Mouse (Mus musculus) hematopoietic stem cell, adult 5-6 weeks (primary cell): ENCODE measurements around the gene Zfp692. TPM values are rescaled to one million over a fixed set of nuclear protein-coding genes. Genes with fewer than 3 reads are reported as not detected.

ENCODE experiments used
- ATAC-seq, 2 experiments: fragments of 125-278 bp in 1 of 2; replicated peaks in 1 of 2; 2 replicates each; pipeline ENCODE4 v1.8.0; 2016 to 2017; ENCODE audit warnings: inconsistent platforms in 2 of 2, mild to moderate bottlenecking in 2 of 2, moderate number of reproducible peaks in 2 of 2, low read depth in 1 of 2, moderate TSS enrichment in 1 of 2; ENCODE audit not compliant: low FRiP score in 2 of 2, poor library complexity in 2 of 2, severe bottlenecking in 2 of 2, insufficient read depth in 1 of 2, low TSS enrichment in 1 of 2
- total RNA-seq: library from RNA; stranded (forward); fragments of 172-1452, 232-1000 nt; gene quantifications from 2 replicates; pipeline ENCODE4 v1.2.3, GENCODE M21; 2017

The Zfp692 gene
- 16.2 and 23.3 TPM in 2 replicates for total RNA-seq

DNA sequence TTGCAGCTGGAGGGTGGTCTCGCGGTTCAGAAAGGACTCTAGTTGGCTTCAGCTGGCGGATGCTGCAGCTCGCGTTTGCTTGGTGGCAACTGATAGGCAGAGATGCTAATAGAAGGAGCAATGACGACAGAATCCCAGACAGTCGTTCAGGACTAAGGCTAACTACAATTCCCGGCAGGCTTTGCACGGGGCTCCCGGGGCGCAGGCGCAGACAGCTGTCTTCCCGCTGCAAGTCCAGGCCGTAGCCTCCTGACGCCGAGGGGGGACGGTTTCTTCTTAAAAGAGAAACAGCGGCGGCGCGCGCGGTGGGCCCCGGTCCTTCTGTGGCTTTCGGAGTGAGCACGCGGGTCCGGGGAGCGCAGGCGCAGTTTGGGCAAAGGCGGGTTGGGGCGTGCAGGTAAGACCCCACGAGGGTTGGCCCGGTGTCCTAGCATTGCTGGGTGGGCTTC, at the start of gene Zfp692:
Zfp692 (plus strand) TSS at position 210 of the 449 bp plus-strand sequence.
- ATAC-seq: peak; percentile 62 to 66

DNA sequence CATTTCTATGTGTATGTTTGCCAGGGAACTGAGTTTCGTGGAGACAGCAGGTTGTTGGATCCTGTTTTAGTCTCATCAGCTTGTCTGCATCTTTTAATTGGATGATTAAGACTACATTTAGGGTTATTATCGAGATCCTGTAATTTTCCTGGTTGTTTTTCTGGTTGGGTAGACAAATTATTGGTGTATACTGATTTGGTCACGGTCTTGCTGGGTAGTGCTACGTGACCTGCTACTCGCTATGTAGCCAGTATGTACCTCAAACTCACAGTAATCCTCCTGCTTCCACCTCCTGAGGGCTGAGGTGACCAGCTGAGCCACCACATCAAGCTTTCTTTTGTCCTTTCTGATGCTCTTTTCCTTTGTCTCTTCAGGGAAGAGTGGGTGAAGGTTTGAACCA, 49.1 kb upstream of the Zfp692 start:
- no peak for ATAC-seq

DNA sequence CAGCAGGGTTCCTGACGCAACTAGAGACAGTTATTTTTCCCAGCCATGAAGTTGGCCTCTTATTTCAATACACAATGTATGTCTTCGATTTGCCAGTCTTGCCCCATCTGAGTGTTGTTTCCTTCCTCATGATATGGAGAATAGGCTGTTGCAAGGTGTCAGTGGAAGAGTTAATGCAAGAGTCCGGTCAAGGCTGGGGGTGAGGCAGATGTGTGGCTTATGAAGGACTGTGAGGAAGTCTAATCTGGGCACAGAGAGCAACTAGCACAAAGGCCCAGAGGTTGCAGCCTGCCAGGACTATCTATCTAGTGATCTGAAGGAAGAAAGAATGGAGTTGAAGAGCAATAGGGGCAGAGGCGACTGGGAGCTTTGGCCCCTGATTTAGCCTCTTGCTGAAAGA, 46.7 kb upstream of the Zfp692 start:
- ATAC-seq: peak; percentile 62 to 63; a peak in 3 of 4 replicates

DNA sequence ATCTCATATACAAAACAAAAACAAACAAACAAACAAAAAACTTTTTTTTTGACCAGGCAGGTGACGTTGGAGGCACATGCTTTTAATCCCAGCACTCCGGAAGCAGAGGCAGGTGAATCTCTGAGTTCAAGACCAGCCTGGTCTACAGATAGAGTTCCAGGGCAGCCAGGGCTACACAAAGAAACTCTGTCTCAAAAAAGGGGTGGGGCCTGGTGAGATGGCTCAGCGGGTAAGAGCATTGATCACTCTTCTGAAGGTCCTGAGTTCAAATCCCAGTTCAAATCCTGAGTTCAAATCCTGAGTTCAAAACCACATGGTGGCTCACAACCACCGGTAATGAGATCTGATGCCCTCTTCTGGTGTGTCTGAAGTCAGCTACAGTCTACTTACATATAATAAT, 45.0 kb upstream of the Zfp692 start:
- no peak for ATAC-seq

DNA sequence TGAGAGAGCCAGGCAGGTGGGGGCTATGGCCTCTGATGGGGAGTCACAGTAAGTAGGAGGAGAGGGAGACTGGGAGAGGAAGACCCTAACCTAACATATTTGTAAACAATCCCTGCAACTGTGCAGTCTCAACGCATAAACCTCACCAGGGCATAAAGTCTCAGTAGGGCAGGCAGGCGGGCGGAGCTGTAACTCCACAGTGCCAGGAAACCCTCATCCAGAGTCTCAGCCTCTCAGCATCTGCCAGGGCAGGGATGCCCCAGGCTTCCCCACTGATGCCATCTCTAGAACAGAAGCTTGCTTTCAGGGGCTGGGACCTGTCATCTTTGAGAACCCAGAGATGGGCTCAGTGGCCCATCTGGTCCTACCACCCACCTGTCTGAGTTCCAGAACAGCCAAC, 44.5 kb upstream of the Zfp692 start:
- ATAC-seq: no peak

DNA sequence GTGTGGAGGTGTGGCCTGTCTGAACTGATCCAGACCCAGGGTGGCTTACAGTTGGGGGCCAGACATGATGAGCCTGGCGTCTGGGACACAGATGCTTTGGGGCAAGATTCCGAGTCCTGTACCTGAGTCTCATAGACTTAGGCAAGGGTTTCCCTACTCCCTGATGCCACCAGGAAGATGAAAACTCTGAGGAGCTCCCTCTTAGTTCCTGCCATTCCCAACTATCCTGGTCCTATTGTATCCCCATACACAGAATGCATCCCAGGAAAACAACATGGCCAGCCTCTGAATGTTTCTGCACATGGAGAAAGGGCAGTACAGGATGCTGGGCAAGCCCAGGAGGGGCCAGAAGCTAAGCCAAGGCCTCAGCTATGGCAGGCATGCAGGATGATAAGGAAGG, 43.4 kb upstream of the Zfp692 start:
- no peak for ATAC-seq

DNA sequence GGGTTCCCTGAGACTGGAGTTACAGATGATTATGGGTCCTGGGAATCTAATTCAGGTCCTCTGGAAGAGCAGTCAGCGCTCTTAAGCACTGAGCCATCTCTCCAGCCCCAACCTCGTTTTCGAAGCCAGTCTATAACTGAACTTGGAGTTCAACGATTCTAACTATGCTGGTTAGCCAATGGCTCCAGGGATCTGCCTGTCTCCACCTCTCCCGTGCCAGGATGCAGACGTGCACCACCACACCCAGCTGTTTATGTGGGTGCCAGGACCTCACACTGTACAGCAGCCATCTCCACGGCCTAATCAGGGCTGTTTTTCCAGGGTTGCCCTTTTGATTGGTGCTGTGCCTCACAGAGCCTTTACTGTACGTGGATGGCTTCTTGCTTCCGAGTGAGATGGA, 42.3 kb upstream of the Zfp692 start:
- no peak for ATAC-seq

DNA sequence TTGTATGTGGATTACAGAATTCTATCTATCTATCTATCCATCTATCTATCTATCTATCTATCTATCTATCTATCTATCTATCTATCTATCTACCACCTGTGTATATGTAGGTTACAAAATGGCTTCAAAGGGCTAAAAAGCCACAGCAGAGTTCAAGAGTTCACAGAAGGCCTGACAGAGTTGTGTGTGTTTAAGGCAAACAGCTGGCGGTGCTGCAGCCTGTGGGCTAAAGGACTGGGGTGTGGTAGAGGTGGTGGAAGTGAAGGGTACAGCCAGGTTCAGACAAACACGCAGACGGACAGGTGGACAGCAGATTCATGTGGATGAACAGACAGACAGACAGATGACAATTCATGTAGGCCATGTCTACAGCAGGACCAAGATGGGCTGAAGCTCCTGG, 38.6 kb upstream of the Zfp692 start:
- ATAC-seq: no peak

DNA sequence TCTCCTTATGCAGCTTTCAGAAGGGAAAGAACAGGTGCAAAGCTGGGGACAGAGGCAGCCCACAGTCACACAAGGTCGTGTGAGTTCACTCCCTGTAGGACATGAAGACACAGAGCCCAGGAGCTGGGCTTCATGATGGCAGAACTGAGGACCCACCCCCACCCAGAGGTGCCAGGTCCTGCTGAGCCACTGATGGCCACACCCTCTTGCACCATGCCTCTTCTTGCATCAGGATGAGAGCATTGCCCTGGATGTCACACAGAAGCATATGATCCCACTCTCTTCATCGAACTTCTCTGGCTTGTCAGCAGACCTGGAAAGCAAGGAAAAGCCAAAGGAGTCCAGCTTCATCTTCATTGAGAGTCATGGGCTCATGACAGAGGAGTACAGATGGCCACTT, 32.3 kb upstream of the Zfp692 start, which contains the start of gene 4930438A08Rik:
4930438A08Rik (plus strand) TSS at position 228 of the 400 bp plus-strand sequence.
- ATAC-seq: peak in 1 of 2 experiments; percentile 68; a peak in 1 of 4 replicates

DNA sequence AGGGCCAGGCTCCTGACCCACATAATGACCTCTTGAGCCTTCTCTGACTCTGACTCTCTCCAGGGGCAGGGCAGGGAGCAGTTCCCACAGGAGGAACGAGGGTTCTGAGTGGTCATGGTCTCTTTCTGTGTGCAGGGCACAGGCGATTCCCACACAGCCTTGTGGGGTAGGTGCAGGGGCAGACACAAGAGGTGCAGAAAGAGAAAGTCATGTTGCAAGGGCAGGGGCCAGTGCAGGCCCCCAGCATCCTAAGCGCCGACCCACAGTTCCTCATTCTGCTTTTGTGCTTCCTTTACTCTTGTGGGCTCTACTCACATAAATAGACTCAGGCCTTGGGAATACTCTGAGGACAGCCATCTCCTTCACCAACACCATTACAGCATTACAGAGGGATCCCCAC, 31.1 kb upstream of the Zfp692 start:
- ATAC-seq: peak; percentile 74 to 85

DNA sequence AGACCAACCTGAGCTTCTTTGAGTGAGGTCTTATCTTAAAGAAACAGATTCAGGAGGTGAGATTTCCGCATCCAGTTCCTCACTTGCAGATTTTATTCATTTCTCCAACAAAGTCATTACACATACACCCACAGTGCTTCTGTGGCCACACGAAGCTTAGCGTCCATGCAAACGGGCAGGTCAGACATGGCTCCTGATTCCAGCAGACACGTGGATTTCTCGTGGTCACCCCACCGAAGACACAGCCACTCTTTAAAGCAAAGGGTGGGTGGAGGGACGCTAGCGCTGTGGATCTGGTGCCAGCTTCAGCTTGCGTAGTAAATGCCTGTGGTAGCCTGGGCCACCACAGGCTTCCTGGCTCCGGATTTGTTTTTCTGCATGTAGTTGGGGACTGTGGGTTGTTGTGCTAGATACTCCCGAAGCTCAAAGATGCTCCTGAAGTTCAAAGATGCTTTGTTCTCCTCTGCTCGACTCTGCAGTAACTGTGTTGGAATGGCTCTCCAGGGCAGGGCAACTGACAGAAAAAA, 24.8 kb upstream of the Zfp692 start:
- ATAC-seq: peak; percentile 75 to 78

DNA sequence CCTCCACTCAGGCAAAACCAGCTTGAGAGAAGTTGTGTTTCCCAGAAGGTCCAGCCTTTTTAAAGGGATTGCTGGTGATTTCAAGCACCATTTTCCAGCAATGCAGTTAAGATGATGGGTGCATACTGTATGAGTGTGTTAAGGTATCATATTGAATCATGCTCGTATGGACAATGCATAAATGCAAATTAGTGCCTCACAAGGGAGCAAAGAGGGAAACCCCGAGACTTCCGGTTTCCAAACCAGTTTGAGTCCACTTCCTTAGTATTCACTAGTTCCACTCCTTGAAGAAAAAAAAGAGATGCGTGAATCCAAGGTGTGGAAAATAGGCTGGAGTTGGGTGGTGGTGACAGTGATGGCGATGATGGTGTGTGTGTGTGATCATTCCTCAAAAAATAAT, 24.4 kb upstream of the Zfp692 start:
- no peak for ATAC-seq

DNA sequence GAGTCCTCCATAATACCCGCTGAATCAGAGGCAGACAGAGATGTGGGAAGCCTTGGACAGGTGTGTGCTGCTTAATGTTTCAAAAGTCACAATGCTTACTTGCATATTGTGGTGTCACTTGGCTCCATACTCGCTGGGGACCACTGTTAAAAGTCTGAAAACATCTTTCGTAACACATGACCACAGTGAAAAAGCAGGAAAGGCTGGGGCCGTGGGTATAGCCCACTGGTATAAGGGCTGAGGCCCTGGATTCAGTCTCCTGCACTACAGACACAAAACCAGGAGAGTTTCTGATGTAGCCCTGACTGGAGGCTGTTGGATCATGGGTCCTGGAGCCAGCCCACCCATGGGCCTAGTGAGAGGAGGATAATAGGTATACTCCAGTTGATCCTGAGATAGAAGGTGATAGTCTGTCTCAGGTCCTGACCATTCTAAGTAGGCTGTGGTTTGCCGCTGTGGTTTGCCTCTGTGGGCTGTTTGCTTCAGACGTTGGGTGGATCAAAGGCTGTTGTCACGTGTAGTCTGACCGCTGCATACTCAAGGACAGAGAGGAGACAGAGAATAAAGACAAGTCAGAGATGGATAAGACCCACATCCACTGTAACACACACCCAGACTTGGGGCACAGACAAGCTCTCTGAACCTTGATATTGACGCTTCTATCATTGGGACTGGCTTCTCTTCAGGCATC, 16.7 kb upstream of the Zfp692 start:
- ATAC-seq: peak; percentile 4 to 29; a peak in 1 of 4 replicates

DNA sequence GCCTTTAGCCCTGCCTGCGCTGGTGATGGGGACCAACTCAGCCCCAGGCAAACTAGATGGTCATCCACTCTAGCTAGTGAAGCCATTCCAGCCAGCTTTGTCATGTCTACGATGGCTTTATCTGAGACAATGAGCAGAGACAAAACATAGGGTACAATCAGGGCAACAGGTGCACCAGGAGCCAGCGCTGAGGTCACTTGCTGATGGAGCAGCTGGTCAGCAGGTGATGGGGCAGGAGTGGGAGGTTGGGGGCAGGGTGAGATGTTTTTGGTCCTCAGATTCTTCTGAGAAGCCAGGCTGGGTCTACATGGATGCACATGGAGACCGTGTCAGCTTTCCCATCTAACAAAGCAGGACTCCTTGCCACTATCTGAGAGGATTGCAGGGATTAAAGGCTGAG, 16.1 kb upstream of the Zfp692 start:
- no peak for ATAC-seq

DNA sequence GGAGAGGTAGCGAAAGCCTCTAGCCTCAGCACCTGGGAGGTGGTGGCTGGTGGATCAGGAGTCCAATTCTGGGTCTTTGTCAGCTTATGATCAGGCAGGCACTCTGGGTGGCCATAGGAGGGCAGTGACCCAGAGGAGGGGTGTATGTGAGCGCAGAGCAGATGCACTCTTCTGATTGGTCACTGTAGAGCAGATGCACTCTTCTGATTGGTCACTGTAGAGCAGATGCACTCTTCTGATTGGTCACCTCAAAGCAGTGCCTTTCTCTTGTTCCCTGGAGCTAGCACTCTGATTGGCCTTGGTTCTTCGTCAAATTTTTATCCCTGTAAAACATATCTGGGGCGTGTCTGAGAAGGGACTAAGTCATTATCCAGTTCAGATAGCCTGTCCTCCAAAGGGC, 14.1 kb upstream of the Zfp692 start:
- ATAC-seq: no peak

DNA sequence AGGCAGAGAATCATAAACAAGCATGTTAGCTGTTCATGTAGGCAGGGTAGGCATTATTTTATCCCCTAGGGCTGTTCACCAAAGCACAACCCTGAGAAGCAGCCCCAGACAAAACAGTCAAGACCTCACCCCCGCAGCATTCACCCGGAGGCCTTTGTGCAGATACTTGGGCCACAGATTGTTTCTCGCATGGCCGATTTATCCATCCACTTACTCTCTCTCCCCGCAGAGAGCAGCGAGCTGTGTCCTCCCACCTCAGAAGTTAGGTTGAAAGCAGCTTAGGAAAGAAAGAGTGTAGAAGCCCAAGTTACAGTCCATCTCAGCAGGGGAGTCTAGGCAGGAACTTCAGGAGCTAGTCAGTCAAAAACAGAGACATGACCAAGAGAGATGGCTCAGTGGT, 9.5 kb upstream of the Zfp692 start:
- no peak for ATAC-seq

DNA sequence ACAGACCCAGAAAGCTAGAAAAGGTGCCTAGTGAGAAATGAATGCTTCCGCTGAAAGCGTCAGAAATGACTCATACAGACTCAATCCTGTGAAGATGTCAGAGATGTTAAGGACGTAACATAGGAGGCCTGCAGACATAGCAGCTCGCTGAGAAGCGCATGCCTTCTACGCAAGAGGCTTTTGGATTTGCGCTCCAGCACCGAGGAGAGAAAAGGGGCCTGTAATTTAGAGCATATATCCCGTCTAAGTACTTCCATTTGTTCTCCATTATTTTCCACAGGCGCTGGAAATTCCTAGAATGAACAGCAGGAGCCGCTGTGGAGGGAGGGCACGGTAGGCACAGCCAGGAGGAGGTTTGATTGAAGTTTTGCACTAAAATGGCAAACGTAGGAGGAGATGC, 5.8 kb upstream of the Zfp692 start:
- peak; percentile 10 to 29; a peak in 1 of 4 replicates for ATAC-seq

DNA sequence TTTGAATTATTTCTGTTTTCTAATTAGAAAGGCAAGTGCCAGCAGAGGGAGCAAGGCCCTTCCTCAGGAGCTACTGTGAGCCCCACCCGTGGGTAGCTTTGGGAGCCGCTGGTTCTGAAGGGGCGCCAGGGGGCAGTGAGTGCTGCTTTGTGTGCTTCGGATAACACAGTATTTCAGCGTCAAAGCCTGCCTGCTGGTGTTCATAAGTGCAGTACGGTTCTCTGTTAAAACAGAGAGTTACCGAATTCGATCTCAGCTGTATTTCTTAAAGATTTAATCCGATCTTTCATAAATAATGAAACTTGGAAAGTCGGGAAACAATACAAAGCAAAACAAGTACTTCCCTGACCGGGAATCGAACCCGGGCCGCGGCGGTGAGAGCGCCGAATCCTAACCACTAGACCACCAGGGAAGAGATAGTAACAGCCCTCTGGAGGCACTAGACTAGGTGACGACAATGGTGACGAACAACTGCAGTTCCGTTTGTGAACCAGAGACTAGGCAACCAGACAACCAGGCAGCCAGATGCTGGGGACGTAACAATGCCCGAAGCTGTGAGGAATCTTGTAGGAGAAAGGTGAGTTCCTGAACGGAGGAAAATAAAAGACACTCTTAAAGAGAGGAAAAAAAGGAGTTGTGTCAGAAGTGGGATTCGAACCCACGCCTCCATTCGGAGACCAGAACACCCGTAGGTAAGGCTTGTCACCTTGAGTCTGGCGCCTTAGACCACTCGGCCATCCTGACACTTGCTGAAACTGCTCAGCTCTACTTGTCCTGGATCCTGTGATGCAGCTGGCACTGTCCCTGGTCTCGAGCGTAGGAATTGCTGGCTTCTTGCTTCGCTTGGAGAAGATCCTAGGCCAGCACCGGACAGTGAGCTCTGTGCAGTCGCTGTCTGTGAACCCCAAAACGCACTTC, 4.8 kb upstream of the Zfp692 start:
- ATAC-seq: peak; percentile 90
